In the genomic region with DNA sequence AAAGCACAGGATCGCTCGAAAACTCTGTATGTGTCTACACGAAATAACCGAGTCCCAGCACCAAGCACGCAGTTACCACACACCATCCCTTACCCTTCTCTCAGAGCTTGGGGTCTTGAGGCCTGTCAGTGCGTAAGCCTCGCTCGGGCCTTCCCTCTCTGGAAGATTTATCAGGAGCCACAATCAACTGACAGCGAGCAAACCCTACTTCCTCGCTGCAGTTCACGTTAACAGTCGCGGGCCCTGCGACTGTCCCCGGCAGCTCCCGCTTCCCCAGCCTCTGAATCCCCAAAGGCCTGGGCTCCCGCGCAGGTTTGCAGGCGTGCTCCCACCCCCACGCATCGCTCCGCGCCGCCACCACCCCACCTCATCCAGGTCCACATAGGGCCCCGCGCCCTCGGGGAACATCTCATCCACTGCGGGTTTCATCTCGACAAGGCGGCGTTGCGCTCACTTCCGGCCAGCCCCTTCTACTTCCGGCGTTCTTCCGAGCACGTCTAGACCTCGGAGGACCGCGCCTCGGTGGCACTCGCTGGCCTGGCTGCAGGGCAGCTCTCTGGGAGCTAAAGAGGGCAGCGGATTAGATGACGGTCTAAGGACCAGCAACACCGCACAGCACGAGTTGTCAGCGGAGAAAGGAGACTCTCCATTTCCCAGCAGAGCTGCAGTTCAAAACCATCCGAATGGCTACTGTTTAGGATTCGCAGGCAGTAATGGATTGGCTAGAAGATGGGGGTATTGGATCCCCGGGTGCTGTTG, we compare ENCODE assay signal across 1 mouse cellular context.
A peak's percentile ranks its signal among the peaks of the same experiment; 100 is the strongest.
TF ChIP-seq lines count a peak whose summit lies in the region.

Gene Cops9 (minus strand): TSS at position 472 of the 759 bp plus-strand sequence.

TF ChIP-seq in CH12.LX, 34 proteins besides CTCF, POLR2A, EP300 and RAD21 (continued from another document):
- TF ChIP-seq TCF12 (IDR thresholded peaks at IDR 0.05; ENCODE audit: low read depth, low read length) = peak; percentile 87
- TF ChIP-seq ZNF384 (IDR thresholded peaks at IDR 0.05; ENCODE audit: low read depth, low read length) = no peak
- peak; percentile 89 for TF ChIP-seq HCFC1 (IDR thresholded peaks at IDR 0.05; ENCODE audit: low read depth, low read length)
- peak; percentile 37; the same call in 1 of the 2 replicates for TF ChIP-seq TBP (conservative IDR thresholded peaks at IDR 0.05; ENCODE audit: low read depth, low read length)
- TF ChIP-seq MEF2A (IDR thresholded peaks at IDR 0.05; ENCODE audit: borderline replicate concordance, low read depth, low read length) = peak; percentile 36; the same call in 1 of the 2 replicates
- peak; percentile 89 for TF ChIP-seq SIN3A (IDR thresholded peaks at IDR 0.05; ENCODE audit: low read length)
- no peak for TF ChIP-seq JUND (conservative IDR thresholded peaks at IDR 0.05; ENCODE audit: low read depth, low read length)
- peak; percentile 80; the same call in 1 of the 2 replicates for TF ChIP-seq KAT2A (IDR thresholded peaks at IDR 0.05; ENCODE audit: insufficient replicate concordance, low read length)
- peak; percentile 82 for TF ChIP-seq NELFE (IDR thresholded peaks at IDR 0.05; ENCODE audit: low read depth, low read length)
- TF ChIP-seq MAZ (IDR thresholded peaks at IDR 0.05; ENCODE audit: low read depth, low read length) = 0 out of 2 replicates have a peak, but pooled peaks have one; percentile 51
- peak; percentile 89 for TF ChIP-seq ELF1 (IDR thresholded peaks at IDR 0.05; ENCODE audit: low read depth, low read length)
- no peak for TF ChIP-seq PAX5 (IDR thresholded peaks at IDR 0.05; ENCODE audit: low read length)
